Mouse (Mus musculus) liver, adult 2 months (tissue): ENCODE measurements around the gene Noxa1.

Experiments used
- CTCF ChIP-seq: fragments of 200-500 bp; IDR thresholded peaks from 2 replicates; pipeline ENCODE4 v1.5.1; 2011; ENCODE audit warnings: low read depth, low read length, control low read depth
- POLR2A ChIP-seq: fragments of 200-500 bp; IDR thresholded peaks from 2 replicates; pipeline ENCODE4 v1.6.1; 2011; ENCODE audit warnings: low read length, control low read depth; ENCODE audit not compliant: insufficient read depth; ENCODE audit errors: extremely low read depth

DNA sequence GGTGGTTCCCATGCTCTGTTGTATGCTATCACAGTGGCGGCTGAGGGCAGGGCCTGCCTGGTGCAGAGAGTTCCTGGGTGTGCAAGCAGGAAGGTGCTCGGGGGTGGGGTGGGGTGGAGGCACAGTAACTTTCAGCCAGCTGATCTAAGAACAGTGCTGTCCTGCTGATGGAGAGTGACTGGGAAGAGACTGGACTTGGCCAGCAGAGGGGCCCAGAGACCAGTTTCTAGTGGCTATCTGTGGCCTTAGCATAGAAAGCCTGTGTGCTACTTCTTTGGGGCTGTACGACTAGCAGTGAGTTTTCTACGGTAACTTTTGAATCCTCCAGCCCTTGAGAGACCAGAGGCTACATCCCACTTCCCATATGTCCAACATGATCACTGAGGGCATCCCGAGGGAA lies 4.0 kb upstream of the Noxa1 start:
- peak; percentile 74 for TF ChIP-seq CTCF
- no peak for TF ChIP-seq POLR2A
